Mouse (Mus musculus) layer of hippocampus, adult 18-20 months (tissue): ENCODE results near the gene Bpifb1. TPM values are rescaled to one million over a fixed set of nuclear protein-coding genes. Genes with fewer than 3 reads are reported as not detected.
"Not testable (repeated sequence)": the region's sequence is repeated elsewhere in the genome, so short reads cannot be mapped to it uniquely, and the experiment has no call there.

Source experiments
- DNase-seq, 2 experiments: peaks; one replicate each; pipeline ENCODE4 v3.0.0; 2022; ENCODE audit warnings: low spot score in 2 of 2
- total RNA-seq, 2 experiments: library from RNA; stranded (reverse); gene quantifications; 2 replicates each; pipeline ENCODE4 v1.2.3; 2021

The Bpifb1 gene
- total RNA-seq, 2 experiments from 2014 or later: 0.12 to 0.15 TPM

DNA sequence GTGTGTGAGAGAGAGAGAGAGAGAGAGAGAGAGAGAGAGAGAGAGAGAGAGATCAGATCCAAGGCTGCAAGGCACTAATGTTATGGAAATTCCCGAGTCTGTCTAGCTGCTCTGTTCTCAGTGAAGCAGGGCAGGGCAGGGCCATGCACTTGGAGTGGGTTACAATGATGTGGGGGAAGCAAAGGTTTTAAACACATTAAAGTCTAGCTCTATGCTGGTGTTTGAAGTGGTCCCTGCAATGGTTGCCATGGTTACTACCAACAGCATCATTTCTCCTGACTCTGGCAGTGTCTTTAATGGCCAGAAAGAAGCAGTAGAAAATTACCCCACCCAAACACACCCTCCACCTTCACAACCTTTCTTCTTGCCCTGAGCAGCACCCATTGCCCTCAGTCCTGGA lies 20.5 kb downstream of the Bpifb1 start:
- no peak for DNase-seq

- DNase-seq: peak; percentile 66 to 75
Observed at GRCm38 (mm10) chr2:154211881-154212280, 21.3 kb downstream of the Bpifb1 start.

GRCm38 (mm10) chr2:154215191-154215590 lies 24.6 kb downstream of the Bpifb1 start:
- peak; percentile 37 to 68 for DNase-seq

DNA sequence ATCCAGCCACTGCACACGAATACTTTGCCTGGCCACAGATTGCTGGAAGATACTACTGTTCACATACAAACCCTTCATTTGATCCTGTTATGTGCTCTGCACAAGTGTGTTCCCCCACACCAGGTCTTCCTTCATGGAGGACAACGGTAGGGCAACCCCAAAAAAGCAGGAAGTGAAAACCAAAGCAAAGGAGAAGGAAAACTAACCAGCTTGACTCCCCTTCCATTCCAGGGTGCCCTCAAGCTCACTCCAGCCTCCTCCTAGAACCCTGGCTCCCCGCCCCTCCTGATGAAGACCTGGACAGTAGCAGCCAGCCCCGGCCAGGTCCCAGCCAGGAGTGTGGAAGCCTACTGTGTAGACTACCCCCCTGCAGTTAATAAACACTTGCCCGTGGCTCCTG lies 29.3 kb downstream of the Bpifb1 start:
- DNase-seq: no peak

DNA sequence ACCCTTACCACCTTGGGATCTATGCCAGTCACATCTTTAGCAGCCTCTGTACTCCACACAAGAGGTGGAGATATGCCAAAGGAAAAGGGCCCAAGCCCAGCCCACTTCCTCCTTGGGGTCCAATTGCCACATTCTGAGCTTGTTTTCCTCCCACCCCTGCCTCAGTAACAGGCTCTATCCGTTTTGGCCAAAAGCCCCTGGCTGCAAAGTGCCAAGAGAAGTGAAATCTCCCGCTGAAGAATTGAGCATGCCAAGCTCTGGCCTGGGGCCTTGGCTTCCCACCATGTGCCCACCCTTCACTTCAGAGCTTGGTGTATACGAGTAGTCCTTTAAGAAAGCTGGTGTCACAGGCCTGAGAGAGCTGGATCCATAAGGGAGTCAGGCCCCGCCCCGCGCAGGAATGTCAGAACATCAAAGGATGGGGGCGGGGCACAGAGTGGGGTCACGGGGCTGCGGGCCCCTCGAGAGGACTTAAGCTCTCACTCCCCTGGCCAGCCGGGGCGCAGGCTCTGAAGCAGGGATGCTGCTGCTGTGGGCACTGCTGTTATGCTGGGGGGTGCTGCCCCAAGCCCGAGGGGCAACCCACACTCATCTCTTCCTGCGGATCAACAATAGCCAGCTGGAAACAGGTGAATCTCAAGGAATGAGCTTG lies 32.8 kb downstream of the Bpifb1 start, which contains the start of gene Bpifb5:
Gene Bpifb5, plus strand, starts transcription at position 478 of the 652 bp plus-strand sequence.
- no peak for DNase-seq

- DNase-seq: no peak
Observed at GRCm38 (mm10) chr2:154223917-154224273, 33.3 kb downstream of the Bpifb1 start.

DNA sequence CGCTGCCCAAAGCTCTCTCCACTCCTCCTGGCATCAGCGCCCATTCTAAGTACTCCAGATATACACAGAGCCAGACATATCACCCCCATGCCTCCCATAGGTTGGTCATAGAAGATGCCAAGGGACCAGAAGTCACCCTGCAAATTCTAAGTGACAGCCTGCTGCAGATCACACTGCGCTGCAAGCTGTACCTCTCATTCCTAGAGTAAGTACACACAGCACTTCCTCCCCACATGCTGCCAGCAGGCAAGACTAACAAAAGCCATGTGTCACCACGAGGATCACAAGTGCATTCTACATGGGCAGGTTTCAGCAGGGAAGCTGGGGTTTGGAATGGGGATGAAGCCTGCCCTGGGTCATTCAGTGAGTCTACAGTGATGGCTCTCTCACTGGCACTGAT lies 36.4 kb downstream of the Bpifb1 start:
- DNase-seq: peak in 1 of 2 experiments; percentile 38

GRCm38 (mm10) chr2:154227830-154228229 lies 37.2 kb downstream of the Bpifb1 start:
- DNase-seq: no peak

- DNase-seq: peak; percentile 35 to 79
Observed at GRCm38 (mm10) chr2:154233426-154233825, 42.8 kb downstream of the Bpifb1 start.

DNA sequence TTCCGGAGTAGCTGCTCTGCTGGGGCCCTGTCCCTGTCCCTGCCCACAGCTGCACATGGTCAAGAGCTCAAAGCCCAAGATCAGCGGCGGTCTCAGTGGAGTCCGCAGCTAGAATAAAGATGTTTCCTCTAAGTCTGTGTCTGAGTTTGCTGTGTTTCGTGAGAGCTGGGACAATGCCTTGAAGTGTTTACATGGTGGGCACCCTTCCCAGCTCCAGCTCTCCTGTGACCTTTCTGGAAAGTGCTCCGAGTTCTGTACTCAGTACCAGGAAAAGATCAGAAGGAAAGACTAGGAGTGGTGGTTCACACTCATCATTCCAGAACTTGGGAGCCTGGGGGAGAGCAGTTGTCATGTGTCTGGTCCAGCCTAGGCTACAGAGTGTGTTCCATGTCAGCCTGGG lies 50.2 kb downstream of the Bpifb1 start:
- DNase-seq: no peak

- not testable (repeated sequence) for DNase-seq
Observed at GRCm38 (mm10) chr2:154242726-154243125, 52.1 kb downstream of the Bpifb1 start.

DNA sequence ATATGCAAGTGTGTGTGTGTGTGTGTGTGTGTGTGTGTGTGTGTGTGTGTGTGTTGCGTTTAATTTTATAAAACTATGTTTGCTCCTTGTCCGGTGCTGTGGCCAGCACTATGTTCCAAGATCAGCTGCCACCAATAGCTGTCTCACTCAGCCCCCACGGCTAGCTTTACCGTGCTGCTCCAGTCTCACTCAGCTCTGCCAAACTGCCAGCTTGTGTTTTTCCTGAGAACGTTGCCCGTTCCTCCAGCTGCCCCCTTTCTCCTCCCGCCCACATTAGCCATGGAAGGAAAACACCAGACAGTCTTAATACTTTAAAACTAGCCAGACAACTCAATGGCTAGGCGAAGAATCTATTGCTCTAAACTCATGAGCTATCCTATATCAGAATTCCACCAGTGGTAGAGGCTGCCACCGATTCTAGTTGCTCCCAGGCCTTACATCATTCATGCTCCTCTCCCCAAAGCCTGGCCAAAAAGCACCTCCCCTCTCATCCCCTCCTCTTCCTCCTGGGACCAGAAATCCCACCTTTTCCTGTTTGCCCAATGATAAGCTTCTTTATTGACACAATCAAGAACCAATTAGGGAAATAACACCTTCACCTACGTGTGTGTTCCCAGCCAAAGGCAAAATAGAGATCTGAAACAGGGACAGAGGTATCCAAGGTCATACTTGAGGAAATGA lies 52.9 kb downstream of the Bpifb1 start:
- DNase-seq: peak; percentile 48 to 53

GRCm38 (mm10) chr2:154245322-154245721 lies 54.7 kb downstream of the Bpifb1 start:
- DNase-seq: no peak

DNA sequence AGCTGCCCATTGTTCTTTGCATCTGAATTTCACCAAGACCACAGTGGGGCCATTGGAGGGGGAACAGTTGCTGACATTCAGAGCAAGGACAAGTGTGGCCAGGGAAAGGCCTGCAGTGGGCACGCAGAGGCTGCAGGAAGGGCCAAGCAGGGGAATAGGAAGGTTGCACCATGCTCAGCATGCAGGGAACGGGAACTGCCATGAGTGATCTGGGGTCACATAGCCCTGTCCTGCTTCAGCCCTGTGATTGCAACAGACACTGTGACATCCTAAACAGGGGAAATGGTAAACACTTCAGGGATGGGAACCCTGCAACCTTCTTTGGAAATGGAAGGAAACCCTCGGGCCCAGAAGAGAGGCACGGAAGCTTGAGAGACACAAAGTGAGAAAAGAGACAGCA lies 64.6 kb downstream of the Bpifb1 start:
- DNase-seq: not testable (repeated sequence)

DNA sequence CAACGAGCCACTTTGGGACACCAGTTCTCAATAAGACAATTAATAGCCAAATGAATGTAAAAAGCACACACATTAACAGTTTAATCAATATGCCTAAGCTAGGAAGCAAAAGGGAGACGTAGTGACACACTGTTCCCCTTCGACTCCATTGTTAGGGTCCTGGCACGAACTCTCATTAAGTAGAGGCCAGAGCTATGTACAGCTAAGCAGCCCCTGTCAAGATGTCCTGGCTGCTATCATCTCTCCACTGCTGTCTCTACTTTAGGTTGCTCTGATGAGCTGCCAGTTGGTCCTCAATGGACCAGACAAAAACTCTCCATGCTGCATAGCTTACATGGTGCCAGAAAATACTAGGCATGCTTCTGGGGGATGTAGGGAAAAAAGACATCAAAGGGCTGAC lies 65.2 kb downstream of the Bpifb1 start:
- no peak for DNase-seq

GRCm38 (mm10) chr2:154257554-154257953 lies 66.9 kb downstream of the Bpifb1 start, which contains the start of gene Bpifb9a:
Gene Bpifb9a, plus strand, starts transcription at chr2:154257854.
- not testable (repeated sequence) for DNase-seq

DNA sequence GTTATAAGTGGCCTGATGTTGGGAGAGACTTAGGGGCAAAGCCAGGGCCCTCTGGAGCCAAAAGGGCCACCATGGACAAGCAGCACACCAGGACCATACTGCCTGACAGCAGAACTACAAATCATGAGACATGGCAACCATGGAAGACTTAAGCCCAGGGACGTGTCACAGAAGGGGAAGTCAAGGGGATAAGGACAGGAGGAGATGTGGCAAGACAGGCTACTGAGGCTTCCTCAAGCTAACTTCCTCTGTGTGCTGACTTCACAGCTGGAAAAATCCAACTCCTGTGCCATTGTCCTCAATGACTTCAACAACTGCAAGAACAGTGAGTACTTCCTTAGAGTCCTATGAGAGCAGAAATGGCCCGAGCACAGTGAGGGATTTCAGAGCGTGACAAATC lies 73.8 kb downstream of the Bpifb1 start:
- DNase-seq: not testable (repeated sequence)

Other genes starting within 250 kb of the Bpifb1 start
- gene Bpifa6, start 215.9 kb upstream of the Bpifb1 start, total RNA-seq: not detected
- not detected for gene Bpifa2, start 182.6 kb upstream of the Bpifb1 start, total RNA-seq
- gene Bpifa3, start 60.5 kb upstream of the Bpifb1 start, total RNA-seq: not detected
- gene Bpifa1, start 47.9 kb upstream of the Bpifb1 start, total RNA-seq: not detected
- gene Bpifa5, start 28.2 kb upstream of the Bpifb1 start, total RNA-seq: not detected
- gene Bpifb5, start 32.9 kb downstream of the Bpifb1 start, total RNA-seq: not detected
- gene Bpifb9a, start 67.0 kb downstream of the Bpifb1 start, total RNA-seq: not detected
- gene Bpifb9b, start 116.4 kb downstream of the Bpifb1 start, total RNA-seq: not detected
- gene Cdk5rap1, start 182.2 kb downstream of the Bpifb1 start, total RNA-seq: 10 to 100 TPM; 14.8 to 14.9 TPM
- 10 to 100 TPM; 45.3 to 47.7 TPM for gene Snta1, start 217.3 kb downstream of the Bpifb1 start, total RNA-seq
- gene Cbfa2t2, start 245.7 kb downstream of the Bpifb1 start, total RNA-seq: 10 to 100 TPM; 47.9 to 48.9 TPM